Mouse (Mus musculus) hindbrain, postnatal 0 days (tissue): Measurements from ENCODE around the gene Ccdc38. TPM values are rescaled to one million over a fixed set of nuclear protein-coding genes. Genes with fewer than 3 reads are reported as not detected.

Experiments used
- ATAC-seq: fragments of 200-750 bp; cut with Nextera tagmentation; 2 replicates; pipeline ENCODE4 v1.8.0; 2017; ENCODE audit warnings: mild to moderate bottlenecking, moderate TSS enrichment, moderate library complexity
- DNase-seq: peaks from one replicate; pipeline ENCODE4 v3.0.0-alpha.2; 2015; ENCODE audit warnings: low spot score
- H3K27ac ChIP-seq: fragments of 300-500 bp; sonication (generic); 2 replicates; pipeline ENCODE4 v1.5.1; 2014; ENCODE audit warnings: mild to moderate bottlenecking
- H3K27me3 ChIP-seq: fragments of 300-500 bp; sonication (generic); 2 replicates; pipeline ENCODE4 v1.6.1; 2014; ENCODE audit warnings: low read length, mixed read lengths; ENCODE audit not compliant: insufficient read depth
- H3K36me3 ChIP-seq: fragments of 300-500 bp; sonication (generic); 2 replicates; pipeline ENCODE4 v1.6.1; 2014; ENCODE audit warnings: low read length, mixed read lengths; ENCODE audit not compliant: insufficient read depth
- H3K4me1 ChIP-seq: fragments of 300-500 bp; sonication (generic); 2 replicates; pipeline ENCODE4 v1.6.1; 2014; ENCODE audit warnings: antibody characterized with exemption, low read length, mixed read lengths; ENCODE audit not compliant: insufficient read depth
- H3K4me2 ChIP-seq: fragments of 300-500 bp; sonication (generic); 2 replicates; pipeline ENCODE4 v1.6.1; 2014; ENCODE audit warnings: low read depth, mild to moderate bottlenecking, low read length, moderate library complexity, mixed read lengths
- H3K4me3 ChIP-seq: fragments of 300-500 bp; sonication (generic); 2 replicates; pipeline ENCODE4 v1.5.1; 2014; ENCODE audit warnings: low read length
- H3K9ac ChIP-seq: fragments of 300-500 bp; sonication (generic); replicated peaks from 2 replicates; pipeline ENCODE4 v1.6.1; 2014; ENCODE audit warnings: mild to moderate bottlenecking, low read length, moderate library complexity, mixed read lengths
- H3K9me3 ChIP-seq: fragments of 300-500 bp; sonication (generic); 2 replicates; pipeline ENCODE4 v1.6.1; 2016; ENCODE audit warnings: low read length, mixed read lengths
- CTCF ChIP-seq: IDR thresholded peaks from 2 replicates; pipeline ENCODE4 v1.5.1; 2016; ENCODE audit warnings: antibody characterized with exemption, control low read depth, low read depth
- WGBS: fragments of 180-500 bp; shearing (Covaris S2); extraction: QIAGEN DNeasy Blood & Tissue Kit; methylation state at CpG from one replicate; pipeline ENCODE4 v1.1.7; 2014; 5-methylcytosine and 5-hydroxymethylcytosine counted together
- polyA plus RNA-seq: library from polyadenylated mRNA; unstranded; fragments of >200 nt; fragmentation: Nextera tagmentation; extraction: Ambion mirVana; gene quantifications from 2 replicates; pipeline ENCODE4 v1.2.1, GENCODE M21; 2015
- total RNA-seq: library from RNA; depleted of rRNA; stranded (reverse); fragments of >200 nt; gene quantifications from 2 replicates; pipeline ENCODE4 v1.2.3, GENCODE M21; 2014; rRNA removed

Gene Ccdc38
- total and polyA plus RNA-seq, 2 experiments from 2014 or later = 0.41 TPM; not detected in 1

DNA sequence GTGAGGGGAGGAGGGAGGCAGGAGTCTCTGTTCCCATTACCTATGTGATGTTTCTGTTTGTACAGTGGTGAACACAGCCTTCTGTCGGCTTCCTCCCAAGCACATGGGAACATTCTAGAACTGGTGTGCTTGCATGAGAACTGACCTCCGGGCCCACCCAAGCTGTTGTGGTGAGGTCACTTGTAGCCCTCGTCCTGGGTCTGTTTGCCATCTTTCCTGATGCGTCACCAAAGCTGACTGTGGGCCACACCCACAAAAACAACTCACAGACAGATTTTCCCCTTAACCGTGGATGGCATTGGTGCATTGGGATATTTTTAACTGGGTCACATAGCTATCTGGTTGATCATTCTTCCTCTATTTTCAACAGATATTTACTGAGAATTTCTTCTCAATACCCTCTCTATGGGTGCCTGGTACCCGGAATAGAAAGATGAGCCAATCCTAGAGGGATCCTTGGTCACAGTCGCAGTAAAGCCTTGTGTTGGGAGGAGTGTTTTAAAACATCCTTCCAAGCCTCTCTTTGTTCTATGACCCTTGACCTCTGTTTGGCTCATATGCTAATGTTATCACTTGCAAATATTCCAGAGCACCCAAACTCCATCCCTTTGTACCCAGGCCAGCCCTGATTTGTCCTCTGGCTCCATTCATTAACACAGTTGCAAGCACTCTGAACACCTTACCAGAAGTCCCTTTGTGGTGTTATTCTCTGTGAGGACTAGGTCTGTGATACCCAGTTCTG is 80.2 kb downstream of the Ccdc38 start:
- no peak overlapping the region for H3K9ac ChIP-seq
- no peaks in the 10 kb centered on the region for H3K9me3 ChIP-seq
- 67% methylated on average over 7 of the region's 7 CpGs for WGBS
- TF ChIP-seq CTCF = no peak
- no peak overlapping the region for H3K4me2 ChIP-seq
- ATAC-seq (no peak), DNase-seq (no peak)
- no peak overlapping the region for H3K4me3 ChIP-seq
- no peaks in the 10 kb centered on the region for H3K4me1 ChIP-seq
- no peaks in the 10 kb centered on the region for H3K27me3 ChIP-seq
- H3K36me3 ChIP-seq = no peaks in the 10 kb centered on the region
- H3K27ac ChIP-seq = no peak overlapping the region

DNA sequence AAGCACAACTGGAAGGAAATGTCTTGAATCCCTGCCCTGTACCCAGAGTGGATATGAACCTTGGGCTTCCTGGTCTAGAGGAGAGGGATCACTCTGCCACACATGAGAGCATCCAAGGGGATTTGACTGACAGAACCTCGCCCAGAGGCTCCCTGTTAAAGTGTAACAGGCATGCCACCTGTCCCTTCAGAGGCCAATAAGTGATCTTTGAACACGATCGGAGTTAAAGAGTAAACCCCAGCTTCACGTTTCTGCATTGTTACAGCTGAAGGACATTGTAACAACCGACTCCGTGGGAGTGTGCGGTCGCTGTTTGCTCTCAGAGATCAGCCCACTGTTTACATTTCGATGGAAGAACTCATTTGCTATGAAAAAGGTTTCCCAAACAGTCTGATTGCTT is 83.3 kb downstream of the Ccdc38 start:
- 54% methylated on average over 9 of the region's 9 CpGs for WGBS
- no peak for TF ChIP-seq CTCF
- Histone ChIP-seq H3K9ac (no peak overlapping the region), H3K36me3 (no peaks in the 10 kb centered on the region), H3K27ac (no peak overlapping the region), H3K4me3 (no peak overlapping the region), H3K9me3 (no peaks in the 10 kb centered on the region), H3K4me1 (no peaks in the 10 kb centered on the region), H3K4me2 (no peak overlapping the region), H3K27me3 (no peaks in the 10 kb centered on the region)
- no peak for ATAC-seq
- DNase-seq = no peak

DNA sequence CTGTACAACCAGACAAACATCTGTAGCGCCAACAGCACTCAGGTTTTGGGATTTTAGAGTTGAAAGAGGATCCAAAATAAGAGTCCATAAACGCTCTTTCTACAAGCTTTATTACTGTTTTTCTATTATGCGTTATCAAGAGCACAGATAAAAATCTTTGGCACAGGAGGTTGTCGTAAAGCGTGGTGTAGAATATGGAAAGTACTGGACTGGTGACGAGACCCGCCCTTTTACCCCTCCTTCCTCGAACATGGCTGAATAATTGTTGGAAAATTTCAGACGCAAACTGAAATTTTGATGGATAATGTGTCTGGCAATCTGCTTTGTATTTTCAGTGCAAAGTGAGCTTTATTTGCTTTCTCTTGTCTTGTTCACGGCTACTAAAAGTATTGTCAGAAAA is 83.7 kb downstream of the Ccdc38 start:
- WGBS = 83% methylated on average over 10 of the region's 10 CpGs
- Histone ChIP-seq H3K36me3 (no peaks in the 10 kb centered on the region), H3K4me3 (no peak overlapping the region), H3K4me1 (no peaks in the 10 kb centered on the region), H3K9ac (no peak overlapping the region), H3K27me3 (no peaks in the 10 kb centered on the region), H3K4me2 (no peak overlapping the region), H3K9me3 (no peaks in the 10 kb centered on the region), H3K27ac (no peak overlapping the region)
- ATAC-seq (no peak), DNase-seq (no peak)
- TF ChIP-seq CTCF = no peak

- Histone ChIP-seq H3K9ac (no peak overlapping the region), H3K9me3 (no peaks in the 10 kb centered on the region), H3K4me1 (no peaks in the 10 kb centered on the region), H3K36me3 (no peaks in the 10 kb centered on the region), H3K27me3 (no peaks in the 10 kb centered on the region; the same call in 1 of the 2 replicates), H3K4me2 (no peak overlapping the region), H3K27ac (no peak overlapping the region), H3K4me3 (no peak overlapping the region)
- no peak for ATAC-seq
- TF ChIP-seq CTCF = no peak
- no peak for DNase-seq
- 93% methylated on average over 5 of the region's 5 CpGs for WGBS
Measured at GRCm38 (mm10) chr10:93630310-93630709, 89.9 kb downstream of the Ccdc38 start.

- ATAC-seq (no peak), DNase-seq (no peak)
- Histone ChIP-seq H3K27ac (no peak overlapping the region), H3K9ac (no peak overlapping the region), H3K9me3 (no peaks in the 10 kb centered on the region), H3K36me3 (no peaks in the 10 kb centered on the region), H3K4me1 (no peaks in the 10 kb centered on the region), H3K4me3 (no peak overlapping the region), H3K4me2 (no peak overlapping the region), H3K27me3 (no peaks in the 10 kb centered on the region; the same call in 1 of the 2 replicates)
- 67% methylated on average over 4 of the region's 4 CpGs for WGBS
- TF ChIP-seq CTCF = no peak
Measured at GRCm38 (mm10) chr10:93632086-93632485, 91.7 kb downstream of the Ccdc38 start.

DNA sequence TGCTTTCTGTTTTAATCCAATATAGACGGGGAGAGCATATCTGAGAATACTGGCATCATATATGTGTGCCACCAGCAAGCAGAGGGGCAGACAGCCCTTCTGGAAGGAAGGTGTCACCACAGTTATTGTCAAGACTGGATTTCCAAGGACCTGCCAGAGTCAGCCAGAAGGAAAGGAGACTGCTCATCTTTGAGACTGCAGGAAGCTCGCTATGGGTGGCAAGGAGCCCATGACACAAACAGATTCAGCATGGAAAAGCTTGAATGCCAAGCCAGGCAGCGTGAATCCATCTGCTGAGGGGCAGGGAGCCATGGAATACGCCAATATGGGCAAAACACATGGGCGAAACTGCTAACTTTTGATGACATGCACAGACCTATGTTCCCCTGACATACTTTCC is 93.1 kb downstream of the Ccdc38 start:
- DNase-seq (peak; percentile 60), ATAC-seq (no peak)
- H3K9me3 ChIP-seq = no peaks in the 10 kb centered on the region
- H3K27me3 ChIP-seq = no peaks in the 10 kb centered on the region; the same call in 1 of the 2 replicates
- no peaks in the 10 kb centered on the region for H3K4me1 ChIP-seq
- H3K4me2 ChIP-seq = no peak overlapping the region
- H3K9ac ChIP-seq = no peak overlapping the region
- H3K27ac ChIP-seq = no peak overlapping the region
- H3K4me3 ChIP-seq = no peak overlapping the region
- WGBS = 62% methylated on average over 5 of the region's 5 CpGs
- TF ChIP-seq CTCF = no peak
- H3K36me3 ChIP-seq = no peaks in the 10 kb centered on the region

Other genes with a start within 250 kb of the Ccdc38 start
- 7.6 and 9.5 TPM in 2 replicates for gene Elk3, start 229.5 kb upstream of the Ccdc38 start, total RNA-seq
- gene Elk3, start 229.5 kb upstream of the Ccdc38 start, polyA plus RNA-seq = 6.2 and 7.1 TPM in 2 replicates
- 38.5 and 69.2 TPM in 2 replicates for gene Lta4h, start 87.2 kb upstream of the Ccdc38 start, total RNA-seq
- gene Lta4h, start 87.2 kb upstream of the Ccdc38 start, polyA plus RNA-seq = 86.6 and 87.4 TPM in 2 replicates
- gene Hal, start 51.9 kb upstream of the Ccdc38 start, total RNA-seq = not detected in 2 replicates
- gene Hal, start 51.9 kb upstream of the Ccdc38 start, polyA plus RNA-seq = 0.18 and 0.29 TPM in 2 replicates
- 0.16 TPM in 1 of 2 replicates, not detected in the other for gene Amdhd1, start 599 bp upstream of the Ccdc38 start, total RNA-seq
- gene Amdhd1, start 599 bp upstream of the Ccdc38 start, polyA plus RNA-seq = 0.15 TPM in 1 of 2 replicates, not detected in the other
- 20.1 and 26.2 TPM in 2 replicates for gene Snrpf, start 49.1 kb downstream of the Ccdc38 start, total RNA-seq
- 65.2 and 65.8 TPM in 2 replicates for gene Snrpf, start 49.1 kb downstream of the Ccdc38 start, polyA plus RNA-seq
- gene Ntn4, start 100.0 kb downstream of the Ccdc38 start, total RNA-seq = 13.1 and 26.4 TPM in 2 replicates
- gene Ntn4, start 100.0 kb downstream of the Ccdc38 start, polyA plus RNA-seq = 0.99 and 1.2 TPM in 2 replicates